Mouse (Mus musculus) CD4-positive naive resting alpha-beta T cell, adult 57 days (primary cell): ENCODE results near the gene Lrfn1. TPM values are rescaled to one million over a fixed set of nuclear protein-coding genes. Genes with fewer than 3 reads are reported as not detected.

Experiments used
- total RNA-seq: library from RNA; stranded (reverse); gene quantifications from one replicate; pipeline ENCODE4 v1.2.4, GENCODE M21; 2023

Gene Lrfn1
- total RNA-seq: 6.7 TPM

GRCm38 (mm10) chr7:28451531-28452360 is at the start of gene Lrfn1:
Gene Lrfn1, plus strand, starts transcription at chr7:28451980.

GRCm38 (mm10) chr7:28436932-28437570 is 14.7 kb upstream of the Lrfn1 start, which contains the start of gene Gmfg:
Gene Gmfg, plus strand, starts transcription at chr7:28437447.

GRCm38 (mm10) chr7:28510405-28510974 is 58.7 kb downstream of the Lrfn1 start, which contains the start of gene Ifnl2:
Gene Ifnl2, minus strand, starts transcription at chr7:28510455.

Other genes starting within 250 kb of the Lrfn1 start
- gene Eid2, start 184.1 kb upstream of the Lrfn1 start, total RNA-seq: 9.9 TPM
- gene Eid2b, start 174.2 kb upstream of the Lrfn1 start, total RNA-seq: 5.5 TPM
- not detected for gene Selenov, start 160.8 kb upstream of the Lrfn1 start, total RNA-seq
- not detected for gene Dll3, start 149.7 kb upstream of the Lrfn1 start, total RNA-seq
- gene Timm50, start 139.9 kb upstream of the Lrfn1 start, total RNA-seq: 32.5 TPM
- gene Supt5, start 113.2 kb upstream of the Lrfn1 start, total RNA-seq: 190 TPM
- 5,484 TPM for gene Rps16, start 101.3 kb upstream of the Lrfn1 start, total RNA-seq
- 207 TPM for gene Plekhg2, start 79.4 kb upstream of the Lrfn1 start, total RNA-seq
- gene Zfp36, start 71.7 kb upstream of the Lrfn1 start, total RNA-seq: 442 TPM
- gene Med29, start 59.3 kb upstream of the Lrfn1 start, total RNA-seq: 14.8 TPM
- gene Paf1, start 59.0 kb upstream of the Lrfn1 start, total RNA-seq: 154 TPM
- 312 TPM for gene Gmfg, start 14.5 kb upstream of the Lrfn1 start, total RNA-seq
- gene Ifnl2, start 58.5 kb downstream of the Lrfn1 start, total RNA-seq: not detected
- not detected for gene Ifnl3, start 70.9 kb downstream of the Lrfn1 start, total RNA-seq
- gene Sycn, start 88.9 kb downstream of the Lrfn1 start, total RNA-seq: not detected
- gene Nccrp1, start 95.3 kb downstream of the Lrfn1 start, total RNA-seq: 0.38 TPM
- 45.7 TPM for gene Samd4b, start 146.2 kb downstream of the Lrfn1 start, total RNA-seq
- 8.9 TPM for gene Pak4, start 146.2 kb downstream of the Lrfn1 start, total RNA-seq
- gene Acp7, start 179.4 kb downstream of the Lrfn1 start, total RNA-seq: not detected
- 2.8 TPM for gene Fbxo27, start 240.9 kb downstream of the Lrfn1 start, total RNA-seq